Comparison of ENCODE assay signal across 8 mouse cellular contexts in the genomic region with DNA sequence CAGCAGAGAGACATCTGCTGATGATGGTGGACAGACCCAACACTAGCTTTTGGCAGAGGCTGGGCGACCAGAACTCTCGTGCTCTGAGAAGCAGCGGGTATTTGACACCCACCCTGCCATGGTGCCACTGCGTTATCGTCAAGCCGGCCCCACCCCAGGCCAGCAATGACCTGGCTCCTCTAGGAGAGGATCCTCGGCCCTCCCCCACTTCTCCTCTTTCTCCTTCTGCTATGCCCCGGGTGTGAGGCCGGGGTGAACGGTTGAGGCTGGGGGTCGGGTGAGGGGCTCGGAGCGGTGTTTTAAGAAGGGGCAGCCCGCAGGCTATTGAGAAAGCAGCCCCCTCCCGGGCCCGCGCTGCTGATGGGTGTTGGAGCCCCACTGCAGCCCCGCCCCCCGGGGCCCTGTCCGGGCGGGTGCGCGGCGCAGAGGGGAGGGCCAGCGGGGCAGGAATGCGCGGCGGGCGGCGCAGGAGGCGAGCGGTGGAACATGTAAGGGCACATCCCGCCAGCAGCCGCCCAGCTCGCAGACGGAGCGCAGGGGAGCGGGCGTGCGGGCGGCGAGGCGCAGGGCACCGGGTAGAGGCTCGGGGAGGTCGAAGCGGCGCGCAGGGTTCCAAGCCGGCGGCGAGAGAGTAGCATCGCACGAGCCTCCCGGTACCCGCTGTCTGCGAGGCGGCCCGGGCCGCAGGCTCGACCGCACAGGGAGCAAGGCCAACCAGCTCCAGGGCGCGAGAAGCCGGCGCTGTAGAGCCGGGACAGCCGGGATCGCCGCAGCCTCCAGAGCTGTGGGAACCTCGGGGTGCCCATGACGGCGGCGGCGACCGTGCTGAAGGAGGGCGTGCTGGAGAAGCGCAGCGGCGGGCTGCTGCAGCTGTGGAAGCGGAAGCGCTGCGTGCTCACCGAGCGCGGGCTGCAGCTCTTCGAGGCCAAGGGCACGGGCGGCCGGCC. TPM values are rescaled to one million over a fixed set of nuclear protein-coding genes. Genes with fewer than 3 reads are reported as not detected.
A peak's percentile ranks its signal among the peaks of the same experiment; 100 is the strongest.
DNase-seq lines count a peak whose midpoint lies in the region; ATAC-seq and TF ChIP-seq lines count a peak whose summit lies in the region.

Gene Phlda3 (plus strand): TSS at position 475 of the 947 bp plus-strand sequence.

- ATAC-seq in forebrain, embryonic 14.5 days: peak; percentile 88
- peak; percentile 90 for ATAC-seq in lung, embryonic 14.5 days (ENCODE audit: insufficient read depth)

- H3K27ac ChIP-seq in CH12.LX (ENCODE audit: insufficient read depth, low read depth): peak within 1 kb of the TSS; percentile 79
- peak within 1 kb of the TSS; percentile 75 for H3K27ac ChIP-seq in bone marrow macrophage, adult 2 months (ENCODE audit: insufficient read depth, low read depth, low read length)
- peak within 1 kb of the TSS; percentile 60; the same call in 1 of the 2 replicates for H3K27ac ChIP-seq in forebrain, embryonic 14.5 days (ENCODE audit: low read depth, low read length)
- H3K27ac ChIP-seq in lung, embryonic 14.5 days (ENCODE audit: low read depth): peak within 1 kb of the TSS; percentile 95

- dilution Hi-C loops in CH12.LX (cut with MboI; ENCODE audit: extremely low pct_ligation_motif_present, extremely low pct_unique_long_range_greater_than_20kb, low sequenced_read_pairs): no loop called here

- in situ Hi-C loops in CH12.LX (cut with MboI; ENCODE audit: low pct_ligation_motif_present, low pct_unique_long_range_greater_than_20kb, low sequenced_read_pairs): loop anchor here (10.0 kb wide), 1 partner anchor 369 kb away; the partner anchor contains the start of gene Kif21b

- no peak for TF ChIP-seq RAD21 in CH12.LX (IDR thresholded peaks at IDR 0.05; ENCODE audit: low read depth, low read length)

- intact Hi-C loops in heart, postnatal 14 days (cut with DNase I): loop anchor here (1.0 kb wide), 1 partner anchor 13 kb away; the partner anchor contains the start of gene Tnni1

- peak within 1 kb of the TSS; percentile 76 for H3K4me2 ChIP-seq in CH12.LX (ENCODE audit: insufficient read depth, low read depth, poor library complexity, severe bottlenecking)
- peak within 1 kb of the TSS; percentile 97 for H3K4me2 ChIP-seq in forebrain, embryonic 14.5 days (ENCODE audit: low read length)
- H3K4me2 ChIP-seq in lung, embryonic 14.5 days: peak within 1 kb of the TSS; percentile 84

- no peak for TF ChIP-seq EP300 in CH12.LX (IDR thresholded peaks at IDR 0.05; ENCODE audit: low read length)

- TF ChIP-seq POLR2A in CH12.LX (IDR thresholded peaks at IDR 0.05; ENCODE audit: low read depth, low read length): peak; percentile 83
- TF ChIP-seq POLR2A in bone marrow macrophage, adult 2 months (IDR thresholded peaks at IDR 0.05; ENCODE audit: borderline replicate concordance, low read depth, low read length): no peak

- peaks cover 26 to 31% of the 10 kb centered on the region in 2 experiments for H3K36me3 ChIP-seq in CH12.LX (replicated peaks in 1 of 2; ENCODE audit: control insufficient read depth in 1 of 2, insufficient read depth in 1 of 2, low read length in 1 of 2)
- H3K36me3 ChIP-seq in forebrain, embryonic 14.5 days (ENCODE audit: control insufficient read depth, insufficient read depth, low read length): no peaks in the 10 kb centered on the region
- peaks cover 22% of the 10 kb centered on the region for H3K36me3 ChIP-seq in lung, embryonic 14.5 days (ENCODE audit: insufficient read depth)

- no peaks in the 10 kb centered on the region for H3K9me3 ChIP-seq in CH12.LX (replicated peaks; ENCODE audit: low read length)
- no peaks in the 10 kb centered on the region for H3K9me3 ChIP-seq in forebrain, embryonic 14.5 days (replicated peaks; ENCODE audit: control insufficient read depth, low read length)
- no peaks in the 10 kb centered on the region for H3K9me3 ChIP-seq in lung, embryonic 14.5 days (ENCODE audit: low read depth, low read length)

- DNase-seq in CH12.LX (ENCODE audit: extremely low read depth): peak; percentile 59
- DNase-seq in forebrain, embryonic 14.5 days (ENCODE audit: low spot score): peak; percentile 64
- DNase-seq in heart, postnatal 14 days: peak; percentile 87 to 90
- no peak for DNase-seq in large intestine, adult 2 months (ENCODE audit: low read depth, low spot score)
- DNase-seq in lung, embryonic 14.5 days: peak; percentile 89
- DNase-seq in ovary, postnatal 10 days (ENCODE audit: low spot score): peak; percentile 69
- DNase-seq in thymus, postnatal 36 days: peak; percentile 66 to 74

- H3K79me2 ChIP-seq in CH12.LX (replicated peaks; ENCODE audit: control insufficient read depth, extremely low read depth, insufficient read depth, poor library complexity, severe bottlenecking): peaks cover 35% of the 10 kb centered on the region

- H3K4me1 ChIP-seq in CH12.LX (ENCODE audit: control insufficient read depth in 1 of 2, insufficient read depth in 2 of 2): peaks cover 23 to 62% of the 10 kb centered on the region in 2 experiments
- peaks cover 38% of the 10 kb centered on the region for H3K4me1 ChIP-seq in bone marrow macrophage, adult 2 months (ENCODE audit: control insufficient read depth, insufficient read depth, low read length)
- H3K4me1 ChIP-seq in forebrain, embryonic 14.5 days (ENCODE audit: control insufficient read depth, insufficient read depth, low read length): peaks cover 10% of the 10 kb centered on the region
- H3K4me1 ChIP-seq in lung, embryonic 14.5 days (ENCODE audit: insufficient read depth): peaks cover 27% of the 10 kb centered on the region

- no peaks in the 10 kb centered on the region for H3K27me3 ChIP-seq in CH12.LX (replicated peaks)
- H3K27me3 ChIP-seq in forebrain, embryonic 14.5 days (replicated peaks; ENCODE audit: control insufficient read depth, insufficient read depth, low read length): no peaks in the 10 kb centered on the region
- no peaks in the 10 kb centered on the region for H3K27me3 ChIP-seq in lung, embryonic 14.5 days (ENCODE audit: insufficient read depth, low read length)

- TF ChIP-seq CTCF in CH12.LX (conservative IDR thresholded peaks at IDR 0.05 in 1 of 2, IDR thresholded peaks at IDR 0.05 in 1 of 2; ENCODE audit: low read depth in 2 of 2, low read length in 2 of 2): no peak
- TF ChIP-seq CTCF in bone marrow macrophage, adult 2 months (IDR thresholded peaks at IDR 0.05; ENCODE audit: low read depth, low read length): no peak
- TF ChIP-seq CTCF in lung, embryonic 14.5 days (IDR thresholded peaks at IDR 0.05; ENCODE audit: low read depth): no peak

- peak within 1 kb of the TSS; percentile 98 for H3K9ac ChIP-seq in CH12.LX (ENCODE audit: insufficient read depth, low read depth)
- H3K9ac ChIP-seq in forebrain, embryonic 14.5 days (ENCODE audit: low read length): peak within 1 kb of the TSS; percentile 80
- H3K9ac ChIP-seq in lung, embryonic 14.5 days: peak within 1 kb of the TSS; percentile 94

- H3K4me3 ChIP-seq in CH12.LX (replicated peaks in 1 of 3; ENCODE audit: low read depth in 2 of 3, low read length in 2 of 3, poor library complexity in 1 of 3): peak within 1 kb of the TSS; percentile 93 to 98 (median 95)
- H3K4me3 ChIP-seq in bone marrow macrophage, adult 2 months (ENCODE audit: insufficient read depth, low read length): peak within 1 kb of the TSS; percentile 79
- peak within 1 kb of the TSS; percentile 57 for H3K4me3 ChIP-seq in forebrain, embryonic 14.5 days (ENCODE audit: low read depth, low read length)
- peak within 1 kb of the TSS; percentile 78 for H3K4me3 ChIP-seq in lung, embryonic 14.5 days (ENCODE audit: low read depth, low read length)

- under 1% methylated on average over 82 of the region's 90 CpGs for WGBS in forebrain, embryonic 14.5 days
- WGBS in large intestine, adult 2 months: 2% methylated on average over 90 of the region's 90 CpGs
- under 1% methylated on average over 90 of the region's 90 CpGs for WGBS in lung, embryonic 14.5 days

TF ChIP-seq in CH12.LX, 34 proteins besides CTCF, POLR2A, EP300 and RAD21 (continues in another document):
- TF ChIP-seq UBTF (IDR thresholded peaks at IDR 0.05; ENCODE audit: low read depth, low read length) (peak; percentile 95; the same call in 1 of the 2 replicates), ETS1 (conservative IDR thresholded peaks at IDR 0.05; ENCODE audit: low read depth, low read length) (no peak), NELFE (IDR thresholded peaks at IDR 0.05; ENCODE audit: low read depth, low read length) (peak; percentile 84), RCOR1 (conservative IDR thresholded peaks at IDR 0.05; ENCODE audit: low read depth, low read length) (peak; percentile 59; the same call in 1 of the 2 replicates), USF1 (IDR thresholded peaks at IDR 0.05; ENCODE audit: low read depth, low read length) (no peak), TCF12 (IDR thresholded peaks at IDR 0.05; ENCODE audit: low read depth, low read length) (peak; percentile 89), IRF4 (IDR thresholded peaks at IDR 0.05; ENCODE audit: low read depth, low read length) (peak; percentile 47; the same call in 1 of the 2 replicates), MXI1 (IDR thresholded peaks at IDR 0.05; ENCODE audit: low read depth, low read length) (no peak; the same call in none of the 2 replicates), ELF1 (IDR thresholded peaks at IDR 0.05; ENCODE audit: low read depth, low read length) (peak; percentile 32; the same call in 1 of the 2 replicates), SMC3 (IDR thresholded peaks at IDR 0.05; ENCODE audit: low read depth, low read length) (0 out of 2 replicates have a peak, but pooled peaks have one; percentile 8), MEF2A (IDR thresholded peaks at IDR 0.05; ENCODE audit: borderline replicate concordance, low read depth, low read length) (peak; percentile 35; the same call in 1 of the 2 replicates), MAZ (IDR thresholded peaks at IDR 0.05; ENCODE audit: low read depth, low read length) (peak; percentile 85), USF2 (conservative IDR thresholded peaks at IDR 0.05; ENCODE audit: low read depth, low read length) (no peak), NRF1 (IDR thresholded peaks at IDR 0.05; ENCODE audit: low read depth, low read length) (peak; percentile 82), ZMIZ1 (IDR thresholded peaks at IDR 0.05; ENCODE audit: low read depth, low read length) (peak; percentile 89; the same call in 1 of the 2 replicates), SIN3A (IDR thresholded peaks at IDR 0.05; ENCODE audit: low read length) (peak; percentile 54; the same call in 1 of the 2 replicates), CHD2 (IDR thresholded peaks at IDR 0.05; ENCODE audit: low read length) (peak; percentile 50)

RNA-seq across cellular contexts. Expression of gene Phlda3, which starts in this region (rescaled TPM):
- total RNA-seq in CH12.LX (2012; rRNA removed): 76.8 and 98.1 TPM in 2 replicates
- total RNA-seq in CH12.LX (2014; rRNA removed): 45.6 and 49.5 TPM in 2 replicates
- polyA plus RNA-seq in CH12.LX (2012; ENCODE audit: insufficient read length, low read depth): 34.9 and 37.5 TPM in 2 replicates
- polyA plus RNA-seq in bone marrow macrophage, adult 2 months (2012; ENCODE audit: insufficient read depth, insufficient read length, missing spikeins): 8.0 and 8.5 TPM in 2 replicates
- polyA plus RNA-seq in forebrain, embryonic 14.5 days (2014; fragmentation: Nextera tagmentation; extraction: Ambion mirVana): 16.4 and 17.4 TPM in 2 replicates
- total RNA-seq in heart, postnatal 14 days (2021): 10 to 100 TPM; 17.2 to 18.4 TPM
- polyA plus RNA-seq in large intestine, adult 2 months (2012; rRNA removed): 14.4 and 16.7 TPM in 2 replicates
- 75.4 and 79.5 TPM in 2 replicates for polyA plus RNA-seq in lung, embryonic 14.5 days (2014; fragmentation: Nextera tagmentation; extraction: Ambion mirVana)
